ENCODE assay signal across 9 mouse cellular contexts in the genomic region with DNA sequence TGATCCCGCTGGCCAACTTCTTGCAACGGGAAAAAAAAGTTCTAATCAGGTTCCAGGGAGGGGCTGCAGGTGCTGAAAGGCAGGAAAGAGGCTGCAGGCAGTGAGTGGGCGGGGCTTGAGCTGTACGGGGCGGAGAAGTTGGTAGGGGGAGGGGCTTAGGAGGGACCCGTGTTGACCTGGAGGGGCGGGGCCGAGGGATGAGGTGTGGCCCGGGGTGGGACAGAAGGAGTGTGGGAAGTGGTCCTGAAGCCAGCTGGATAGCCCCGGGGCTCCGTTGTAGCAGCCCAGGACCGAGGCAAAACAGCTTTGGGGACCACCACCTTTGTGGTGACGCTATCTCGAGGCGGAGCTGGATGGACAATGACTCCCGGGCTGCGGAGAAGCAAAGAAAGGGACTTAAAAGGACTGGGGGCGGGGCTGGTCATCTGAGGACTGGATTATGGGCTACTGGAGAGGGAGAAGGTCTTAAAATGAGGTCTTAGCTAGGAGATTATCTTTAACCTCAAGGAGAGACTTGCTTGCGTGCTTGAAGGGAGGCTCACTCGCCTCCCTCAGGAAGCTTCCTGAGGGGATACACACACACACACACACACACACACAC. TPM values are rescaled to one million over a fixed set of nuclear protein-coding genes. Genes with fewer than 3 reads are reported as not detected.
DNase-seq lines count a peak whose midpoint lies in the region; ATAC-seq and TF ChIP-seq lines count a peak whose summit lies in the region.
"Had no signal": no experiment of that assay in that cellular context is flagged by ENCODE, and none has a peak within 500 bp of the region (broad histone marks: within the 10 kb centered on the region; RNA-seq: fewer than 3 reads in every experiment).

No protein-coding gene starts in this region.

- H3K4me2 ChIP-seq in heart, embryonic 14.5 days (ENCODE audit: low read length), result peak overlapping the region; percentile 62
- peak overlapping the region; percentile 54 for H3K4me2 ChIP-seq in hindbrain, postnatal 0 days (ENCODE audit: low read depth, low read length)

- no peak overlapping the region for H3K27ac ChIP-seq in heart, embryonic 14.5 days (replicated peaks in 1 of 2; ENCODE audit: control insufficient read depth in 1 of 2, insufficient read depth in 1 of 2, low read depth in 2 of 2, low read length in 2 of 2)
- no peak overlapping the region for H3K27ac ChIP-seq in hindbrain, postnatal 0 days
- no peak overlapping the region for H3K27ac ChIP-seq in testis, adult 2 months (ENCODE audit: control insufficient read depth, insufficient read depth, low read depth, low read length)
- H3K27ac ChIP-seq: macrophage had no signal

- no peaks in the 10 kb centered on the region for H3K9me3 ChIP-seq in heart, embryonic 14.5 days (ENCODE audit: control insufficient read depth, low read length)
- no peaks in the 10 kb centered on the region for H3K9me3 ChIP-seq in hindbrain, postnatal 0 days (ENCODE audit: low read length)

- no peak for DNase-seq in heart, postnatal 36 days
- peak; percentile 79 for DNase-seq in embryo, embryonic 11 days
- peak; percentile 2 for DNase-seq in hindbrain, postnatal 0 days (ENCODE audit: low spot score)
- peak; percentile 49 to 60 for DNase-seq in lung, postnatal 4 days
- no peak for DNase-seq in adipocyte (ENCODE audit: low spot score)
- DNase-seq in cerebellum, postnatal 10 days, result no peak

- no peak for TF ChIP-seq CTCF in hindbrain, postnatal 0 days (IDR thresholded peaks at IDR 0.05; ENCODE audit: low read depth)
- TF ChIP-seq CTCF in testis, adult 2 months (IDR thresholded peaks at IDR 0.05; ENCODE audit: control insufficient read depth, insufficient read depth, insufficient replicate concordance, low read depth, low read length), result no peak

- ATAC-seq in heart, embryonic 14.5 days (ENCODE audit: insufficient number of reproducible peaks, insufficient read depth, low FRiP score, low read depth), result peak; percentile 69
- ATAC-seq in hindbrain, postnatal 0 days, result peak; percentile 50; the same call in 1 of the 2 replicates

- 3% methylated on average over 20 of the region's 20 CpGs for WGBS in heart, embryonic 14.5 days
- under 1% methylated on average over 19 of the region's 20 CpGs for WGBS in hindbrain, postnatal 0 days

- peak overlapping the region; percentile 28; the same call in 1 of the 2 replicates for H3K9ac ChIP-seq in heart, embryonic 14.5 days (ENCODE audit: low read length)
- no peak overlapping the region for H3K9ac ChIP-seq in hindbrain, postnatal 0 days (replicated peaks; ENCODE audit: low read length)

- H3K4me3 ChIP-seq in heart, embryonic 14.5 days (ENCODE audit: control insufficient read depth in 1 of 2, insufficient read depth in 1 of 2, low read depth in 1 of 2, low read length in 2 of 2), result peak overlapping the region; percentile 25 to 34
- H3K4me3 ChIP-seq in hindbrain, postnatal 0 days (ENCODE audit: low read length), result peak overlapping the region; percentile 25; the same call in 1 of the 2 replicates
- H3K4me3 ChIP-seq in testis, adult 2 months (ENCODE audit: control insufficient read depth, low read depth, low read length), result peak overlapping the region; percentile 19

- H3K36me3 ChIP-seq in heart, embryonic 14.5 days (ENCODE audit: control insufficient read depth, insufficient read depth, low read length), result no peaks in the 10 kb centered on the region
- H3K36me3 ChIP-seq in hindbrain, postnatal 0 days (ENCODE audit: insufficient read depth, low read length), result no peaks in the 10 kb centered on the region
- H3K36me3 ChIP-seq in testis, adult 2 months (ENCODE audit: control insufficient read depth, insufficient read depth, low read length), result no peaks in the 10 kb centered on the region

- peaks cover 2% of the 10 kb centered on the region; the same call in 1 of the 2 replicates for H3K27me3 ChIP-seq in heart, embryonic 14.5 days (ENCODE audit: control insufficient read depth, insufficient read depth, low read length)
- peaks cover 3% of the 10 kb centered on the region; the same call in 1 of the 2 replicates for H3K27me3 ChIP-seq in hindbrain, postnatal 0 days (ENCODE audit: insufficient read depth, low read length)
- no peaks in the 10 kb centered on the region for H3K27me3 ChIP-seq in testis, adult 2 months (ENCODE audit: control insufficient read depth, insufficient read depth, low read length)

- TF ChIP-seq POLR2A in testis, adult 2 months (IDR thresholded peaks at IDR 0.05; ENCODE audit: control insufficient read depth, low read depth, low read length), result no peak

- H3K4me1 ChIP-seq in heart, embryonic 14.5 days (ENCODE audit: control insufficient read depth in 2 of 2, insufficient read depth in 2 of 2, low read length in 2 of 2), result peaks cover 13 to 24% of the 10 kb centered on the region in 2 experiments
- H3K4me1 ChIP-seq in hindbrain, postnatal 0 days (ENCODE audit: insufficient read depth, low read length), result peaks cover 4% of the 10 kb centered on the region; the same call in 1 of the 2 replicates
- H3K4me1 ChIP-seq in testis, adult 2 months (ENCODE audit: control insufficient read depth, insufficient read depth, low read length), result peaks cover 21% of the 10 kb centered on the region

- intact Hi-C loops in heart, postnatal 36 days (cut with DNase I), result no loop called here

RNA-seq across cellular contexts. Expression of gene Lrrc3c, which starts 4.1 kb away (rescaled TPM):
- not detected in 2 replicates for polyA plus RNA-seq in heart, embryonic 14.5 days (2014; fragmentation: Nextera tagmentation; extraction: Ambion mirVana)
- not detected for total RNA-seq in heart, postnatal 36 days (2021)
- not detected in 2 replicates for total RNA-seq in hindbrain, postnatal 0 days (2014; rRNA removed)
- not detected in 2 replicates for polyA plus RNA-seq in hindbrain, postnatal 0 days (2015; fragmentation: Nextera tagmentation; extraction: Ambion mirVana)
- polyA plus RNA-seq in testis, adult 2 months (2012; rRNA removed), result not detected in 2 replicates
- polyA plus RNA-seq: macrophage had no signal

RNA-seq across cellular contexts. Expression of gene Ormdl3, which starts 15.0 kb away (rescaled TPM):
- 9.4 and 11.3 TPM in 2 replicates for polyA plus RNA-seq in heart, embryonic 14.5 days (2014; fragmentation: Nextera tagmentation; extraction: Ambion mirVana)
- 10 to 100 TPM; 39.3 to 40.4 TPM for total RNA-seq in heart, postnatal 36 days (2021)
- 103 and 112 TPM in 2 replicates for total RNA-seq in hindbrain, postnatal 0 days (2014; rRNA removed)
- polyA plus RNA-seq in hindbrain, postnatal 0 days (2015; fragmentation: Nextera tagmentation; extraction: Ambion mirVana), result 98.8 and 100 TPM in 2 replicates
- 96.2 and 111 TPM in 2 replicates for polyA plus RNA-seq in testis, adult 2 months (2012; rRNA removed)

RNA-seq across cellular contexts. Expression of gene Gm12355, which starts 23.3 kb away (rescaled TPM):
- 0.68 TPM in 1 of 2 replicates, not detected in the other for polyA plus RNA-seq in heart, embryonic 14.5 days (2014; fragmentation: Nextera tagmentation; extraction: Ambion mirVana)
- 1 to 10 TPM; 5.4 to 6.4 TPM for total RNA-seq in heart, postnatal 36 days (2021)
- total RNA-seq in hindbrain, postnatal 0 days (2014; rRNA removed), result 0.21 TPM in 1 of 2 replicates, not detected in the other
- polyA plus RNA-seq in hindbrain, postnatal 0 days (2015; fragmentation: Nextera tagmentation; extraction: Ambion mirVana), result 0.25 and 0.33 TPM in 2 replicates
- 0.11 and 0.16 TPM in 2 replicates for polyA plus RNA-seq in testis, adult 2 months (2012; rRNA removed)
- polyA plus RNA-seq: macrophage had no signal

RNA-seq across cellular contexts. Expression of gene Gsdma3, which starts 24.0 kb away (rescaled TPM):
- polyA plus RNA-seq in heart, embryonic 14.5 days (2014; fragmentation: Nextera tagmentation; extraction: Ambion mirVana), result not detected in 2 replicates
- 1 to 10 TPM; 3.0 to 3.3 TPM for total RNA-seq in heart, postnatal 36 days (2021)
- total RNA-seq in hindbrain, postnatal 0 days (2014; rRNA removed), result 0.68 TPM in 1 of 2 replicates, not detected in the other
- not detected in 2 replicates for polyA plus RNA-seq in hindbrain, postnatal 0 days (2015; fragmentation: Nextera tagmentation; extraction: Ambion mirVana)
- 0.20 TPM in 2 replicates for polyA plus RNA-seq in testis, adult 2 months (2012; rRNA removed)
- polyA plus RNA-seq: macrophage had no signal

RNA-seq across cellular contexts. Expression of gene Gsdma2, which starts 44.4 kb away (rescaled TPM):
- polyA plus RNA-seq in heart, embryonic 14.5 days (2014; fragmentation: Nextera tagmentation; extraction: Ambion mirVana), result not detected in 2 replicates
- not detected for total RNA-seq in heart, postnatal 36 days (2021)
- not detected in 2 replicates for total RNA-seq in hindbrain, postnatal 0 days (2014; rRNA removed)
- not detected in 2 replicates for polyA plus RNA-seq in hindbrain, postnatal 0 days (2015; fragmentation: Nextera tagmentation; extraction: Ambion mirVana)
- polyA plus RNA-seq in testis, adult 2 months (2012; rRNA removed), result 0.28 and 0.42 TPM in 2 replicates
- polyA plus RNA-seq: macrophage had no signal

Comparison
In these comparisons a context has a peak if more than half of its experiments do, and no peak if none do; other contexts are left out.
1. DNase-seq: peak in embryo, embryonic 11 days (single experiment), hindbrain, postnatal 0 days (single experiment) and lung, postnatal 4 days (2 of 2); none in heart, postnatal 36 days (0 of 2), adipocyte (single experiment) and cerebellum, postnatal 10 days (0 of 2).
2. Peak in every context shown above with its lines, with median percentiles within 50 percentile points of each other: H3K4me3 ChIP-seq.